Mouse (Mus musculus): ENCODE results near the gene Ramp1. TPM values are rescaled to one million over a fixed set of nuclear protein-coding genes. Genes with fewer than 3 reads are reported as not detected.

Gene Ramp1
- polyA plus RNA-seq (2014; fragmentation: Nextera tagmentation; extraction: Ambion mirVana) = 13.5 and 21.7 TPM in 2 replicates

GRCm38 (mm10) chr1:91179533-91180173 is at the start of gene Ramp1:
Gene Ramp1 (plus strand): TSS chr1:91179822.
- peak within 1 kb of the TSS; percentile 47 for H3K4me3 ChIP-seq (ENCODE audit: low read depth, low read length)
- no peak within 1 kb of the TSS for H3K27ac ChIP-seq (replicated peaks; ENCODE audit: low read depth, low read length)
- peak; percentile 53 for DNase-seq (ENCODE audit: low spot score)
- peak within 1 kb of the TSS; percentile 65 for H3K9ac ChIP-seq (ENCODE audit: low read depth, low read length)
- H3K27me3 ChIP-seq (replicated peaks; ENCODE audit: control insufficient read depth, insufficient read depth, low read length) = peaks cover 19% of the 10 kb centered on the region
- ATAC-seq (ENCODE audit: low read depth) = peak; percentile 53
- H3K4me2 ChIP-seq (ENCODE audit: low read depth, low read length) = peak within 1 kb of the TSS; percentile 89
- H3K4me1 ChIP-seq (ENCODE audit: control insufficient read depth, insufficient read depth, low read length) = peaks cover 23% of the 10 kb centered on the region
- no peaks in the 10 kb centered on the region for H3K9me3 ChIP-seq (ENCODE audit: control insufficient read depth, low read length)
- 9% methylated on average over 19 of the region's 37 CpGs for WGBS
- H3K36me3 ChIP-seq (ENCODE audit: control insufficient read depth, insufficient read depth, low read length) = no peaks in the 10 kb centered on the region

GRCm38 (mm10) chr1:91137036-91137435 is 42.6 kb upstream of the Ramp1 start:
- Histone ChIP-seq H3K4me2 (ENCODE audit: low read depth, low read length) (no peak overlapping the region), H3K4me1 (ENCODE audit: control insufficient read depth, insufficient read depth, low read length) (no peaks in the 10 kb centered on the region), H3K9ac (ENCODE audit: low read depth, low read length) (no peak overlapping the region), H3K9me3 (ENCODE audit: control insufficient read depth, low read length) (no peaks in the 10 kb centered on the region), H3K4me3 (ENCODE audit: low read depth, low read length) (no peak overlapping the region), H3K27me3 (replicated peaks; ENCODE audit: control insufficient read depth, insufficient read depth, low read length) (no peaks in the 10 kb centered on the region), H3K36me3 (ENCODE audit: control insufficient read depth, insufficient read depth, low read length) (no peaks in the 10 kb centered on the region), H3K27ac (replicated peaks; ENCODE audit: low read depth, low read length) (no peak overlapping the region)
- WGBS = 90% methylated on average over 2 of the region's 2 CpGs
- no peak for ATAC-seq (ENCODE audit: low read depth)
- no peak for DNase-seq (ENCODE audit: low spot score)

- H3K4me1 ChIP-seq (ENCODE audit: control insufficient read depth, insufficient read depth, low read length) = no peaks in the 10 kb centered on the region
- DNase-seq (ENCODE audit: low spot score) = peak; percentile 16
- no peak for ATAC-seq (ENCODE audit: low read depth)
- no peak within 1 kb of the TSS for H3K4me2 ChIP-seq (ENCODE audit: low read depth, low read length)
- no peak within 1 kb of the TSS for H3K27ac ChIP-seq (replicated peaks; ENCODE audit: low read depth, low read length)
- no peaks in the 10 kb centered on the region for H3K9me3 ChIP-seq (ENCODE audit: control insufficient read depth, low read length)
- H3K36me3 ChIP-seq (ENCODE audit: control insufficient read depth, insufficient read depth, low read length) = no peaks in the 10 kb centered on the region
- no peak within 1 kb of the TSS for H3K4me3 ChIP-seq (ENCODE audit: low read depth, low read length)
- H3K27me3 ChIP-seq (replicated peaks; ENCODE audit: control insufficient read depth, insufficient read depth, low read length) = no peaks in the 10 kb centered on the region
- WGBS = 71% methylated on average over 20 of the region's 20 CpGs
- H3K9ac ChIP-seq (ENCODE audit: low read depth, low read length) = no peak within 1 kb of the TSS
Observed at GRCm38 (mm10) chr1:91144813-91145212, 34.8 kb upstream of the Ramp1 start, which contains the start of gene Rbm44. Gene Rbm44 (plus strand): TSS chr1:91145089.

GRCm38 (mm10) chr1:91151509-91151908 is 28.1 kb upstream of the Ramp1 start:
- Histone ChIP-seq H3K9ac (ENCODE audit: low read depth, low read length) (no peak overlapping the region), H3K4me3 (ENCODE audit: low read depth, low read length) (no peak overlapping the region), H3K4me2 (ENCODE audit: low read depth, low read length) (no peak overlapping the region), H3K4me1 (ENCODE audit: control insufficient read depth, insufficient read depth, low read length) (no peaks in the 10 kb centered on the region), H3K9me3 (ENCODE audit: control insufficient read depth, low read length) (no peaks in the 10 kb centered on the region), H3K27ac (replicated peaks; ENCODE audit: low read depth, low read length) (no peak overlapping the region), H3K36me3 (ENCODE audit: control insufficient read depth, insufficient read depth, low read length) (no peaks in the 10 kb centered on the region), H3K27me3 (replicated peaks; ENCODE audit: control insufficient read depth, insufficient read depth, low read length) (no peaks in the 10 kb centered on the region)
- 73% methylated on average over 2 of the region's 2 CpGs for WGBS
- ATAC-seq (ENCODE audit: low read depth) (no peak), DNase-seq (ENCODE audit: low spot score) (no peak)

- WGBS = 79% methylated on average over 6 of the region's 6 CpGs
- DNase-seq (ENCODE audit: low spot score) (no peak), ATAC-seq (ENCODE audit: low read depth) (no peak)
- no peak overlapping the region for H3K9ac ChIP-seq (ENCODE audit: low read depth, low read length)
- H3K4me3 ChIP-seq (ENCODE audit: low read depth, low read length) = no peak overlapping the region
- H3K27me3 ChIP-seq (replicated peaks; ENCODE audit: control insufficient read depth, insufficient read depth, low read length) = no peaks in the 10 kb centered on the region
- no peaks in the 10 kb centered on the region for H3K9me3 ChIP-seq (ENCODE audit: control insufficient read depth, low read length)
- no peaks in the 10 kb centered on the region for H3K36me3 ChIP-seq (ENCODE audit: control insufficient read depth, insufficient read depth, low read length)
- H3K27ac ChIP-seq (replicated peaks; ENCODE audit: low read depth, low read length) = no peak overlapping the region
- H3K4me1 ChIP-seq (ENCODE audit: control insufficient read depth, insufficient read depth, low read length) = no peaks in the 10 kb centered on the region
- H3K4me2 ChIP-seq (ENCODE audit: low read depth, low read length) = no peak overlapping the region
Observed at GRCm38 (mm10) chr1:91166798-91167197, 12.8 kb upstream of the Ramp1 start.

GRCm38 (mm10) chr1:91169157-91169556 is 10.5 kb upstream of the Ramp1 start:
- H3K4me3 ChIP-seq (ENCODE audit: low read depth, low read length) = no peak overlapping the region
- H3K36me3 ChIP-seq (ENCODE audit: control insufficient read depth, insufficient read depth, low read length) = no peaks in the 10 kb centered on the region
- H3K9me3 ChIP-seq (ENCODE audit: control insufficient read depth, low read length) = peaks cover 5% of the 10 kb centered on the region; the same call in 1 of the 2 replicates
- no peak for ATAC-seq (ENCODE audit: low read depth)
- no peak overlapping the region for H3K4me2 ChIP-seq (ENCODE audit: low read depth, low read length)
- H3K27ac ChIP-seq (replicated peaks; ENCODE audit: low read depth, low read length) = no peak overlapping the region
- no peaks in the 10 kb centered on the region for H3K27me3 ChIP-seq (replicated peaks; ENCODE audit: control insufficient read depth, insufficient read depth, low read length)
- DNase-seq (ENCODE audit: low spot score) = no peak
- H3K9ac ChIP-seq (ENCODE audit: low read depth, low read length) = no peak overlapping the region
- H3K4me1 ChIP-seq (ENCODE audit: control insufficient read depth, insufficient read depth, low read length) = no peaks in the 10 kb centered on the region
- 80% methylated on average over 4 of the region's 4 CpGs for WGBS

- no peak overlapping the region for H3K9ac ChIP-seq (ENCODE audit: low read depth, low read length)
- DNase-seq (ENCODE audit: low spot score) (no peak), ATAC-seq (ENCODE audit: low read depth) (no peak)
- no peaks in the 10 kb centered on the region for H3K36me3 ChIP-seq (ENCODE audit: control insufficient read depth, insufficient read depth, low read length)
- no peak overlapping the region for H3K4me2 ChIP-seq (ENCODE audit: low read depth, low read length)
- peaks cover 7% of the 10 kb centered on the region for H3K4me1 ChIP-seq (ENCODE audit: control insufficient read depth, insufficient read depth, low read length)
- no peak overlapping the region for H3K4me3 ChIP-seq (ENCODE audit: low read depth, low read length)
- WGBS = 91% methylated on average over 5 of the region's 5 CpGs
- H3K9me3 ChIP-seq (ENCODE audit: control insufficient read depth, low read length) = peaks cover 5% of the 10 kb centered on the region; the same call in 1 of the 2 replicates
- H3K27me3 ChIP-seq (replicated peaks; ENCODE audit: control insufficient read depth, insufficient read depth, low read length) = peaks cover 6% of the 10 kb centered on the region
- no peak overlapping the region for H3K27ac ChIP-seq (replicated peaks; ENCODE audit: low read depth, low read length)
Observed at GRCm38 (mm10) chr1:91174796-91175195, 4.8 kb upstream of the Ramp1 start.

GRCm38 (mm10) chr1:91176026-91176425 is 3.6 kb upstream of the Ramp1 start:
- Histone ChIP-seq H3K9ac (ENCODE audit: low read depth, low read length) (no peak overlapping the region), H3K4me1 (ENCODE audit: control insufficient read depth, insufficient read depth, low read length) (peaks cover 13% of the 10 kb centered on the region), H3K9me3 (ENCODE audit: control insufficient read depth, low read length) (peaks cover 5% of the 10 kb centered on the region; the same call in 1 of the 2 replicates), H3K27ac (replicated peaks; ENCODE audit: low read depth, low read length) (no peak overlapping the region), H3K27me3 (replicated peaks; ENCODE audit: control insufficient read depth, insufficient read depth, low read length) (peaks cover 19% of the 10 kb centered on the region), H3K4me3 (ENCODE audit: low read depth, low read length) (no peak overlapping the region), H3K4me2 (ENCODE audit: low read depth, low read length) (no peak overlapping the region), H3K36me3 (ENCODE audit: control insufficient read depth, insufficient read depth, low read length) (no peaks in the 10 kb centered on the region)
- ATAC-seq (ENCODE audit: low read depth) (no peak), DNase-seq (ENCODE audit: low spot score) (no peak)
- 47% methylated on average over 3 of the region's 3 CpGs for WGBS

- Histone ChIP-seq H3K4me1 (ENCODE audit: control insufficient read depth, insufficient read depth, low read length) (peaks cover 16% of the 10 kb centered on the region), H3K27me3 (replicated peaks; ENCODE audit: control insufficient read depth, insufficient read depth, low read length) (peaks cover 19% of the 10 kb centered on the region), H3K9ac (ENCODE audit: low read depth, low read length) (no peak overlapping the region), H3K27ac (replicated peaks; ENCODE audit: low read depth, low read length) (no peak overlapping the region), H3K36me3 (ENCODE audit: control insufficient read depth, insufficient read depth, low read length) (no peaks in the 10 kb centered on the region), H3K4me2 (ENCODE audit: low read depth, low read length) (no peak overlapping the region), H3K4me3 (ENCODE audit: low read depth, low read length) (no peak overlapping the region), H3K9me3 (ENCODE audit: control insufficient read depth, low read length) (peaks cover 4% of the 10 kb centered on the region; the same call in 1 of the 2 replicates)
- DNase-seq (ENCODE audit: low spot score) (no peak), ATAC-seq (ENCODE audit: low read depth) (no peak)
- 64% methylated on average over 4 of the region's 4 CpGs for WGBS
Observed at GRCm38 (mm10) chr1:91176871-91177270, 2.8 kb upstream of the Ramp1 start.

All from embryonic facial prominence, embryonic 14.5 days (tissue).